Mouse (Mus musculus) embryo, embryonic 11 days (tissue): ENCODE data around the gene Epas1.

Source experiments
- DNase-seq: peaks from one replicate; pipeline ENCODE4 v3.0.0-alpha.2; 2015

Gene Epas1

GRCm38 (mm10) chr17:86791925-86792324 is 38.4 kb downstream of the Epas1 start:
- no peak for DNase-seq

DNA sequence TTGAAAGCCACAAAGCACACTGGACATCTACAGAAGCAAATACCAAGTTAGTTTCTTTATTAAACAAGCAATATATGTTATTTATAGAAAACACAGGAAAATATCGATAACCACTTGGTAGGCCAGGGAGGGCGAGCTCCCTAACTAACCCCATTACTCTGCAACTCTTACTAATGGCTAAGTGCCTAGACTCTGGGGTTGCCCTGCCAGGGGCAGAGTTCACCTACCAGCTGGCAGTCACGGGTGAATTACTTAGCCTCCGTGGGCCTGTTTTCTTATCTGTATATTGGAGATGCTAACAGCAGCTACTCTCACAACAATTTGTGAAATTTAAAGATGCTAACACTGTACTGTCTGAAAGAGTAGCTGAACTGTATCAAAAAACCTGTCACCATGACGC is 42.3 kb downstream of the Epas1 start:
- no peak for DNase-seq

DNA sequence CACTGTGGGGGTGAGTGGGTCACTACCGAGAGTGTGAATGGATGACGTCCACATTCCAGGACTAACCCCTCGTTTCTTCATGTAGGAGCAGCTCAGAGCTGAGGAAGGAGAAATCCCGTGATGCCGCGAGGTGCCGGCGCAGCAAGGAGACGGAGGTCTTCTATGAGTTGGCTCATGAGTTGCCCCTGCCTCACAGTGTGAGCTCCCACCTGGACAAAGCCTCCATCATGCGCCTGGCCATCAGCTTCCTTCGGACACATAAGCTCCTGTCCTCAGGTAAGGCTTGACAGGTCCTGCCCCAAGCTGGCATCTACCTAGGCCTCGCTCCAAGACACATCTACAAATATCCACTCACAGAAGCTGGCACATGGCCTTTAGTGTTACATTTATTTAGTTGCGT is 43.5 kb downstream of the Epas1 start:
- no peak for DNase-seq

DNA sequence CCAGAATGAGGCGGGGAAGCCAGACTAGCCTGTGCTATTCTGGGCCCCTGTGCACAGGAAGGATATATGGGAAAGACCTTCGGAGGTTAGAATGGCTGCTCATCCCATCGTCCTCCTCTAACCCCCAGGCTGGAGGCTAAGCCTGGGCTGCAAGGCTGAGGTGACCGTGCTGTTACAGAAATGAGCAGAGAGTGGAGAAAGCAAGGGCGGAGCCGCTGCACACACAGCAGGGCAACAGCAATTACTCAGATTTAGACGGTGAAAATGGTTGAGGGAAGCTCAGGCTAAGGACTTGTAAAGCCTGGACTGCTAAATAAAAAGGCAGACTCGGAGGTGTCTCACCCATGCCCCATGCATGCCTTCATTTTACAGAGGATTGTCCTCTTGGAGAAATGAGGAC is 45.0 kb downstream of the Epas1 start:
- no peak for DNase-seq

DNA sequence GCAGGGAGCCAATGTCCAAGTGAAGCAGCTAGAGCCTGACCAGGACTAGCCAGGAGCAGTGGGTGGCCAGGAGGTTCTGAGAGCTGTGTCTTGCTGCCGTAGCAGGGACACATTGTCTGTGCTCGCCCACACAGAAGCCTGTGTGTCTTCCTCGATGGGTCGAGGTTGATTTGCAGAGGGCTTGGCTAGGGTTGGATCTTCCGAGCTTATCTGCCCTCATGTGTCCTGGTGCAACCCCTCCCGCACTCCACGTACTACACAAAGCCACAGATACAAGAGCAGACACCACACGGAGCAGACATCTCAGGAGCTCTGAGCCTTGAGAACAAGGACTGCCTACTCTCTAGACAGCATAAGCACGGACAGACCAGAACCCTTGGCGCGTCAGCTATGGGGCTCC is 45.5 kb downstream of the Epas1 start:
- no peak for DNase-seq

- no peak for DNase-seq
Observed at GRCm38 (mm10) chr17:86800535-86800934, 47.0 kb downstream of the Epas1 start.

GRCm38 (mm10) chr17:86801213-86801815 is 47.8 kb downstream of the Epas1 start:
- no peak for DNase-seq

GRCm38 (mm10) chr17:86801876-86802275 is 48.4 kb downstream of the Epas1 start:
- DNase-seq = no peak

DNA sequence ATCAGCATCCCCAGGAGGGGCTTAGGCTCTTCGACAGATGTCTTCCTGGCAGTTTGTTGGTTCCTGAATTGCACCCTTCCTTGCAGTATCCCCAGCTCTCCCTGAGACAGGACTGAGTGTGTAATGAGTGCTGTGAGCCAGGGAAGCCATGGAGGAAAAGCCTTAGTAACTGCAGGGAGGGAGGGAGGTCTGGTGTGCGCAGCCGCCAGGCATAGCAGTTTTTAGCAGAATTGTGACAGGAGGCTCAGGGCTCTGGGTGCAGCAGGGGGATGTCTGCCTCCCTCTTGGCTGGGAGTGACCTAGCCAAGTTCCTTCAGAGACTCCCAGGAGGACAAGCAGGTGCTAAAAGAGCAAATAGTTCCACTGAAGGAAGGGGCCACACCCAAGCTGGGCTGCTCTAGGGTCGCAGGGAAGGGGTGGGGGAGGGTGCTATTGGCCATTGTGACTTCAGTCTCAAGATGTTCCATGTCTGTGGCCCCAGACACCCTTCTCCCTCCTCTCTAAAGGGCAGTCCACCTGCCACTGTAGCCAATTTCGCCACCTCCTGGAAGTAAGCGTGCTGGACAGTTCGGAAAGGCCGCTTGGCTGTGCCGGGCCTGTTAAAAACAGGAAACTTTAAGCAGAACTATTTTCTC is 49.0 kb downstream of the Epas1 start:
- no peak for DNase-seq

GRCm38 (mm10) chr17:86803147-86803546 is 49.6 kb downstream of the Epas1 start:
- no peak for DNase-seq

DNA sequence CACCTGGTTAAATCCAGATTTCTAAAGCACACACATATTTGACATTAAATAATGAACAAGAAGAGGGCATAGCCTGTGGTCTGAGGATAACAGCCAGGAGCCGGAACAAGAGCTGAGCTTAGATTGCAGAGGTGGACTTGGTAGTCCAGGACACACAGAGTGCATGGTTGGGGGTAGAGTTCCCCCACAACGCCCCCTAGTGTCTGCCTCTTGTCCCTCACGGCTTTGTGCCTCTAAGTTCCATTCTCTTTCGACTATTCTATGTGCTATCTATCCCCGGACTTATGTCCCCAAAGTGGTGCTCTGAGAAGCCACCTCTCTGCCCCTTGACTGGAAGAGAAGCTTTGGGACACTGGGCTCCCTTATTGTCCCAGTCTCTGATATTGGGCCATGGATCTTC is 50.2 kb downstream of the Epas1 start:
- DNase-seq = no peak

- peak; percentile 75 for DNase-seq
Observed at GRCm38 (mm10) chr17:86812029-86812428, 58.5 kb downstream of the Epas1 start.

- DNase-seq = peak; percentile 39
Observed at GRCm38 (mm10) chr17:86814320-86814719, 60.8 kb downstream of the Epas1 start.

GRCm38 (mm10) chr17:86815016-86815865 is 61.7 kb downstream of the Epas1 start:
- DNase-seq = no peak

DNA sequence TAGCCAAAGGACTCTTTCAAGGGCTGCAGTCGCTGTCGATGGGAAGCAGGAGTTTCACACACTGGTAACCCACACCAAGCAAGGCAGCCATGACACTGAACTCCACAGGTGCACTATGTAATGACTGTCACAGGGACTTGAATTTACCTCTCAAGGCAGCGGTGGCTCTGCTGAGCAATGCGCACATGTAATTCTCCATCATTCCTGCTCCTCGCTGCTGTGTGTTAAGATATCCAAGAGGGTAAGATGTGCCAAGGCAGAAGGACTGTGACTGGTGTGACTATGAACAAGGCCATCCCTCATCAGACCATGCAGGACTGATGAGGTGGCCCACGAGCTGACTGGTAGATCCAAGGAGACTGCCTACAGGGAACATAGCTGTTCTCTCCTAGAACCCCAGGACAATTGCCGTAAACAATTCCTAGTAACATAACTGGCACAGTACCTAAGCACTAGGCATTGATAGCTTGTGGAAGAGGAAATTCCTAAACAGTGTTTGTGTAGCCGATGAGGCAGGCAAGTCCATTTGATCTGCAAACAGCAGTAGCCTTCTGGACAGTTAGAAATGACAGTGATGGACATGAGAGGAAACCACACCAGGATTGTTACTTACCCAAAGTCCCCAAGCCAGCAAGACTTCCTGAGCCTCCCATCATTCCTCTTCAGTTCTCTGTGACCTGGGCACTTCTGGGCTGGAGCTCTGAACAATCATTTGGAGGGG is 68.7 kb downstream of the Epas1 start:
- no peak for DNase-seq

DNA sequence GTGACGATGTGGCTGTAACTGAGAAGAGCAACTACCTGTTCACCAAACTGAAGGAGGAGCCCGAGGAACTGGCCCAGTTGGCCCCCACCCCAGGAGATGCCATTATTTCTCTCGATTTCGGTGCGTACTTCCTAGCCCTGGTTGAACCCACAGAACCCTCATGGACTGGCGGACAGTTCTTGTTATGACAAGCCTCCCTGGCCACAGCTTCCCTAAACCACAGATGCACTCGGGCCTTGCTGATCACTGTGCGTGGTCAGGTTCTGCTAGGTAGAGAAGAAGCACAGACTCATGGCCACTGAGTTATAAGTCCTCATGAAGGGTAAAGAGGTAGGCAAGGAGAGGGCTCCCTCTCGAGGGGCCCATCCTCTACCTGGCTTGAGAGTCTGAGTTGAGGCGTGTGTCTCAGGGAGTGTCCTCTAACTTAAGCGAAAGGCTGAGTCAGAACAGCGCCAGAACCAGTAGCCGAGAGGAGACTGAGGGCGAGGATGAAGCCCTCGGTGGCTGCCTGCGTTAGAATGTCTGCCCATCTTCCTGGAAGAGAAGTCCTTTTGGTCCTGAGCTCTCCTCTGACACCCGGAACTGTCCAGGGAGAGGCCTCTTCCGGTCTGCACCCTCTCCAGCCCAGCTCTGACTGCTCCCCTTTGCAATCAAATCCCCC is 71.1 kb downstream of the Epas1 start:
- no peak for DNase-seq

DNA sequence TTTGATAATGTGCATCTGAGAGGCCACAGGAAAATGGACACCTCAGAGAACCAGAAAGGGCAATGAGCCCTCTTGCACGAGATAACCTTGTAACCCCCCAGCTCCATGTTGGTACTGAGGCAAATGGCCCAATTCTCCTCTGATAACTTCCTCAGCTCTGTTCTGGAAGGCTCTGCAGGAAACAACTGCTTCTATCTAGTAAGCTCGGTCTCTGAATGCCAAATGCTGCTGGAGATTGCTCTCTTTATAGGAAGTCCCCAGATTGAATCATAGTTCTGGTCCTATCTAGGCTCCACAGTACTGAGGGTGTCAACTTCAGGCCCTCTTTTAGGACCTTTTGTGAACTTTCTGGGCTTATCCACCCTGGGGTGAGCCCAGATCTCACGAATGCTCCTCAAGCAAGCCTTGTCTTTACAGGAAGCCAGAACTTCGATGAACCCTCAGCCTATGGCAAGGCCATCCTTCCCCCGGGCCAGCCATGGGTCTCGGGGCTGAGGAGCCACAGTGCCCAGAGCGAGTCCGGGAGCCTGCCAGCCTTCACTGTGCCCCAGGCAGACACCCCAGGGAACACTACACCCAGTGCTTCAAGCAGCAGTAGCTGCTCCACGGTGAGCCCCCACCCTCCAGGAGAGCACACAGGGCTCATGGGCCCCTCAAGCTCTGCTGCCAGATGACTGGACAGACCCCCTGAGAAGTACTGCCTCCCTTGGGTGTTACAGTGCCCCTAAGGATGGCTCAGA is 71.8 kb downstream of the Epas1 start:
- DNase-seq = no peak

GRCm38 (mm10) chr17:86826376-86826775 is 72.9 kb downstream of the Epas1 start:
- DNase-seq = no peak

- no peak for DNase-seq
Observed at GRCm38 (mm10) chr17:86827391-86828165, 74.1 kb downstream of the Epas1 start.

- DNase-seq = no peak
Observed at GRCm38 (mm10) chr17:86828500-86828899, 75.0 kb downstream of the Epas1 start.
